ENCODE assay signal across 8 mouse cellular contexts in genomic region chr2:178415150-178415448, GRCm38 (mm10). TPM values are rescaled to one million over a fixed set of nuclear protein-coding genes. Genes with fewer than 3 reads are reported as not detected.
DNase-seq lines count a peak whose midpoint lies in the region; ATAC-seq and TF ChIP-seq lines count a peak whose summit lies in the region.

No protein-coding gene starts in this region.

- WGBS in kidney, adult 2 months = 9% methylated on average over 3 of the region's 3 CpGs
- 30% methylated on average over 3 of the region's 3 CpGs for WGBS in embryonic facial prominence, embryonic 12.5 days
- WGBS in hindbrain, embryonic 14.5 days = 15% methylated on average over 3 of the region's 3 CpGs
- WGBS in midbrain, embryonic 14.5 days = 19% methylated on average over 3 of the region's 3 CpGs

- H3K9ac ChIP-seq in embryonic facial prominence, embryonic 12.5 days = no peak overlapping the region; the same call in 1 of the 2 replicates
- H3K9ac ChIP-seq in hindbrain, embryonic 14.5 days = peak overlapping the region; percentile 68
- H3K9ac ChIP-seq in midbrain, embryonic 14.5 days (replicated peaks; ENCODE audit: low read length) = peak overlapping the region; percentile 64

- H3K9me3 ChIP-seq in embryonic facial prominence, embryonic 12.5 days = no peaks in the 10 kb centered on the region
- H3K9me3 ChIP-seq in hindbrain, embryonic 14.5 days (ENCODE audit: control insufficient read depth, low read length) = no peaks in the 10 kb centered on the region
- H3K9me3 ChIP-seq in midbrain, embryonic 14.5 days (ENCODE audit: control insufficient read depth, low read length) = no peaks in the 10 kb centered on the region

- H3K4me3 ChIP-seq in kidney, adult 2 months (ENCODE audit: insufficient read depth, low read depth, low read length) = peak overlapping the region; percentile 70; the same call in 1 of the 2 replicates
- H3K4me3 ChIP-seq in embryonic facial prominence, embryonic 12.5 days = peak overlapping the region; percentile 75
- H3K4me3 ChIP-seq in hindbrain, embryonic 14.5 days (replicated peaks; ENCODE audit: low read length) = peak overlapping the region; percentile 53
- peak overlapping the region; percentile 62 for H3K4me3 ChIP-seq in midbrain, embryonic 14.5 days (replicated peaks; ENCODE audit: low read depth, low read length)

- no peaks in the 10 kb centered on the region for H3K27me3 ChIP-seq in kidney, adult 2 months (replicated peaks; ENCODE audit: control insufficient read depth, insufficient read depth, low read length)
- H3K27me3 ChIP-seq in embryonic facial prominence, embryonic 12.5 days = peaks cover 19% of the 10 kb centered on the region
- H3K27me3 ChIP-seq in hindbrain, embryonic 14.5 days (ENCODE audit: control insufficient read depth, insufficient read depth, low read length) = no peaks in the 10 kb centered on the region
- peaks cover 13% of the 10 kb centered on the region for H3K27me3 ChIP-seq in midbrain, embryonic 14.5 days (ENCODE audit: control insufficient read depth, insufficient read depth, low read length)

- H3K27ac ChIP-seq in kidney, adult 2 months (ENCODE audit: insufficient read depth, low read depth, low read length) = no peak overlapping the region
- no peak overlapping the region; the same call in 1 of the 2 replicates for H3K27ac ChIP-seq in embryonic facial prominence, embryonic 12.5 days
- H3K27ac ChIP-seq in hindbrain, embryonic 14.5 days = peak overlapping the region; percentile 72; the same call in 1 of the 2 replicates
- peak overlapping the region; percentile 80; the same call in 1 of the 2 replicates for H3K27ac ChIP-seq in midbrain, embryonic 14.5 days (replicated peaks; ENCODE audit: low read depth, low read length)

- TF ChIP-seq POLR2A in kidney, adult 2 months (IDR thresholded peaks at IDR 0.05; ENCODE audit: low read depth, low read length) = no peak

- peak overlapping the region; percentile 99 for H3K4me2 ChIP-seq in embryonic facial prominence, embryonic 12.5 days (replicated peaks)
- H3K4me2 ChIP-seq in hindbrain, embryonic 14.5 days (replicated peaks) = peak overlapping the region; percentile 97
- peak overlapping the region; percentile 97 for H3K4me2 ChIP-seq in midbrain, embryonic 14.5 days (ENCODE audit: low read length)

- no peak; the same call in 1 of the 2 replicates for ATAC-seq in embryonic facial prominence, embryonic 12.5 days (ENCODE audit: insufficient number of reproducible peaks, insufficient read depth, low FRiP score, low TSS enrichment)
- ATAC-seq in hindbrain, embryonic 14.5 days (ENCODE audit: low FRiP score) = no peak
- no peak for ATAC-seq in midbrain, embryonic 14.5 days (ENCODE audit: low FRiP score, low TSS enrichment)

- 0 out of 2 replicates have a peak, but pooled peaks cover 3% of the 10 kb centered on the region for H3K4me1 ChIP-seq in kidney, adult 2 months (ENCODE audit: control insufficient read depth, insufficient read depth, low read length)
- peaks cover 16% of the 10 kb centered on the region for H3K4me1 ChIP-seq in embryonic facial prominence, embryonic 12.5 days
- H3K4me1 ChIP-seq in hindbrain, embryonic 14.5 days (replicated peaks; ENCODE audit: control insufficient read depth, insufficient read depth, low read length) = peaks cover 16% of the 10 kb centered on the region; the same call in 1 of the 2 replicates
- peaks cover 11% of the 10 kb centered on the region for H3K4me1 ChIP-seq in midbrain, embryonic 14.5 days (ENCODE audit: control insufficient read depth, insufficient read depth, low read length)

- no peak for DNase-seq in kidney, adult 2 months
- DNase-seq in kidney, adult 9 months = no peak
- DNase-seq in hindbrain, embryonic 14.5 days (ENCODE audit: low spot score) = no peak
- DNase-seq in midbrain, embryonic 14.5 days = no peak
- DNase-seq in embryo, embryonic 10 days (ENCODE audit: low spot score) = no peak
- DNase-seq in right cerebral cortex, adult 2 months (ENCODE audit: low spot score in 2 of 2) = no peak
- no peak for DNase-seq in embryo, embryonic 11 days

- no peak for TF ChIP-seq CTCF in kidney, adult 2 months (conservative IDR thresholded peaks at IDR 0.05; ENCODE audit: insufficient read depth, insufficient read length, low read depth, low read length)

- H3K36me3 ChIP-seq in kidney, adult 2 months (ENCODE audit: control insufficient read depth, insufficient read depth, low read length) = no peaks in the 10 kb centered on the region
- H3K36me3 ChIP-seq in embryonic facial prominence, embryonic 12.5 days = no peaks in the 10 kb centered on the region; the same call in 1 of the 2 replicates
- H3K36me3 ChIP-seq in hindbrain, embryonic 14.5 days (replicated peaks; ENCODE audit: control insufficient read depth, insufficient read depth) = 0 out of 2 replicates have a peak, but pooled peaks cover 8% of the 10 kb centered on the region
- no peaks in the 10 kb centered on the region for H3K36me3 ChIP-seq in midbrain, embryonic 14.5 days (ENCODE audit: control insufficient read depth, insufficient read depth, low read length)

RNA-seq across cellular contexts. Expression of gene Fam217b, which starts 0.8 kb away (rescaled TPM):
- polyA plus RNA-seq in kidney, adult 2 months (2012; rRNA removed) = 1.8 TPM in 2 replicates
- 4.7 and 6.4 TPM in 2 replicates for polyA plus RNA-seq in embryonic facial prominence, embryonic 12.5 days (2016; fragmentation: Nextera tagmentation; extraction: Ambion mirVana)
- polyA plus RNA-seq in hindbrain, embryonic 14.5 days (2014; fragmentation: Nextera tagmentation; extraction: Ambion mirVana) = 15.1 and 17.1 TPM in 2 replicates
- 11.3 and 11.7 TPM in 2 replicates for polyA plus RNA-seq in midbrain, embryonic 14.5 days (2014; fragmentation: Nextera tagmentation; extraction: Ambion mirVana)

RNA-seq across cellular contexts. Expression of gene Ppp1r3d, which starts 0.8 kb away (rescaled TPM):
- polyA plus RNA-seq in kidney, adult 2 months (2012; rRNA removed) = 1.5 and 2.4 TPM in 2 replicates
- polyA plus RNA-seq in embryonic facial prominence, embryonic 12.5 days (2016; fragmentation: Nextera tagmentation; extraction: Ambion mirVana) = 4.6 and 4.9 TPM in 2 replicates
- 5.0 and 7.0 TPM in 2 replicates for polyA plus RNA-seq in hindbrain, embryonic 14.5 days (2014; fragmentation: Nextera tagmentation; extraction: Ambion mirVana)
- polyA plus RNA-seq in midbrain, embryonic 14.5 days (2014; fragmentation: Nextera tagmentation; extraction: Ambion mirVana) = 1.9 and 2.7 TPM in 2 replicates

RNA-seq across cellular contexts. Expression of gene Sycp2, which starts 7.6 kb away (rescaled TPM):
- polyA plus RNA-seq in kidney, adult 2 months (2012; rRNA removed) = 0.01 TPM in 1 of 2 replicates, not detected in the other
- 0.06 and 0.13 TPM in 2 replicates for polyA plus RNA-seq in embryonic facial prominence, embryonic 12.5 days (2016; fragmentation: Nextera tagmentation; extraction: Ambion mirVana)
- polyA plus RNA-seq in hindbrain, embryonic 14.5 days (2014; fragmentation: Nextera tagmentation; extraction: Ambion mirVana) = 0.31 and 0.41 TPM in 2 replicates
- 0.37 and 0.81 TPM in 2 replicates for polyA plus RNA-seq in midbrain, embryonic 14.5 days (2014; fragmentation: Nextera tagmentation; extraction: Ambion mirVana)

RNA-seq across cellular contexts. Expression of gene Cdh26, which starts 15.2 kb away (rescaled TPM):
- 0.08 and 0.12 TPM in 2 replicates for polyA plus RNA-seq in kidney, adult 2 months (2012; rRNA removed)
- polyA plus RNA-seq in embryonic facial prominence, embryonic 12.5 days (2016; fragmentation: Nextera tagmentation; extraction: Ambion mirVana) = 0.45 and 0.58 TPM in 2 replicates
- 0.16 and 0.21 TPM in 2 replicates for polyA plus RNA-seq in hindbrain, embryonic 14.5 days (2014; fragmentation: Nextera tagmentation; extraction: Ambion mirVana)
- polyA plus RNA-seq in midbrain, embryonic 14.5 days (2014; fragmentation: Nextera tagmentation; extraction: Ambion mirVana) = 0.23 and 0.47 TPM in 2 replicates

Comparison
In these comparisons a context has a peak if more than half of its experiments do, and no peak if none do; other contexts are left out.
1. H3K27ac ChIP-seq: peak in hindbrain, embryonic 14.5 days (single experiment) and midbrain, embryonic 14.5 days (single experiment); none in kidney, adult 2 months (single experiment) and embryonic facial prominence, embryonic 12.5 days (single experiment).
2. Peak in every context shown above with its lines, with median percentiles within 50 percentile points of each other: H3K4me3 ChIP-seq and H3K4me2 ChIP-seq.